Mouse (Mus musculus) adrenal gland, adult (tissue): ENCODE data around the gene Sh2d1a.

Source experiments
- DNase-seq, 2 experiments: peaks; one replicate each; pipeline ENCODE4 v3.0.0; 2022 to 2023; ENCODE audit warnings: low spot score in 1 of 2; ENCODE audit not compliant: inconsistent age in 2 of 2

Gene Sh2d1a

DNA sequence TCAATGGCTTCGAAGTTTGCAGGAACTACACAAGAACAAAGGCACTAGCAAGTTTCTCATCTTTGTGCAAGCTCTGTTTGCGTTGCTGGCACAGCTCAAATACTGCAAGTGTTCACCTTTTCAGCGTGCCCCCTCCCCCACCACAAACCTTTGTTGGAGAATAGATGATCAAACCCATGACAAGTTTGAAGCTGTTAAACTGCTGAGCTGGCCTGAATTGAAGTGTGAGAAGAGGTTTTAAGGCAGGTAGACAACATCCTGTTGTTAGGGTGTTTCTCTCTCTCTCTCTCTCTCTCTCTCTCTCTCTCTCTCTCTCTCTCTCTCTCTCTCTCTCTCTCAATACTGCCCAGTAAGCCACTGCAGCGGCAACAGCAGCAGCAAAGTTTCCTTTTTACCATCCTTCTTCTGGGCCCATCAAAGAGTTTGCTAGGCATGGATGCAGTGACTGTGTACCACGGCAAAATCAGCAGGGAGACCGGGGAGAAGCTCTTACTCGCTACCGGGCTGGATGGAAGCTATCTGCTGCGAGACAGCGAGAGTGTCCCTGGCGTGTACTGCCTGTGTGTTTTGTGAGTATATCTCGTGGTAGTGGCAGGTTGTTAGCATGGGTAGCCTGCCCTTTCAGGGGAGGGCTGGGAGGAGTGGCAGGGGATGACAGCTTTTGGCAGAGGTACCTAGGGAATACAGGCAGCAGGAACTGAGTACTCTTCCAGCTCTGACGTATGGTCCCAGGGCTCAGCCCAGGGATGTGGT is at the start of gene Sh2d1a:
Sh2d1a (plus strand) TSS at position 163 of the 753 bp plus-strand sequence.
- DNase-seq, result no peak

- DNase-seq, result no peak
Observed at GRCm38 (mm10) chrX:42453001-42453400, 49.3 kb upstream of the Sh2d1a start.

GRCm38 (mm10) chrX:42454533-42454932 is 47.7 kb upstream of the Sh2d1a start:
- DNase-seq, result no peak

DNA sequence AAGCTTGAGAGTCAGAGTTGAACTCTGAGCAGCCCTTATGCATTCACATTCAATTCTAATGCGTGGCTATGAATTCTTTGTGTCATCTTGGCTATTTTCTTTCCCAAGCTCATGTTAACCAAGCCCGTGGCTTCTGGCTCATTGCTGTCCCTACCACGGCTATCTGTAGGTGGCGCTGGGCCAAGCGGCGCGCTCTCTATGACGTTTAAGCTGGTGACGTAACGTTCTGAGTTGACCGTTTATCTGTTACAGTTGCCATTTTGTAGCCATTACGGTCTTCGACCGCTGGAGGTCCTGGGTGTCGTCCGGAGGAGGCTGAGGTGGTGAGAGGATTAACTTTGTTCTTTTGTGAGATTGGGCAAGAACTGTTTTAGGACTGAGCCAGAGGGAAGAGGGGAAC is 12.8 kb upstream of the Sh2d1a start, which contains the start of gene Tex13c2:
Tex13c2 (plus strand) TSS at position 246 of the 400 bp plus-strand sequence.
- no peak for DNase-seq

- no peak for DNase-seq
Observed at GRCm38 (mm10) chrX:42490336-42490735, 11.9 kb upstream of the Sh2d1a start.

GRCm38 (mm10) chrX:42500538-42500937 is 1.7 kb upstream of the Sh2d1a start:
- DNase-seq, result no peak

DNA sequence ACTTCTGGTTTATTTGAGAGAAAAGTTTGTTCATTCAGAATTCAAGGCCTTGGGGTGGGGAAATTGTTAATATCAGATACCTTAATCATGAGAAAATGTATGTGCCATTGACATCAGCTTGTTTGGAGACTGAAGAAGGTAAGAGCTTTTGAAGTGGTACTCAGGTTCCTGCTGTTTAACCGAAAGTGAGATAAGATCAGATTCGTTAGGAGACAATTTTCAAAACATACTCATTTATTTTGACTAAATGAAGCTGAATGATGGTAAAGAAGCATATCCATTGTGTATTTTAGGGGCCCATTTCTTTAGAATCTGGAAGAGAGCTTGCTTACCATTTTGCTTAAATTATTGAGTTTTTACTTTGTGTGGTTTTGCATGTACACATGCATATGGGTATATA is 8.9 kb downstream of the Sh2d1a start:
- no peak for DNase-seq

DNA sequence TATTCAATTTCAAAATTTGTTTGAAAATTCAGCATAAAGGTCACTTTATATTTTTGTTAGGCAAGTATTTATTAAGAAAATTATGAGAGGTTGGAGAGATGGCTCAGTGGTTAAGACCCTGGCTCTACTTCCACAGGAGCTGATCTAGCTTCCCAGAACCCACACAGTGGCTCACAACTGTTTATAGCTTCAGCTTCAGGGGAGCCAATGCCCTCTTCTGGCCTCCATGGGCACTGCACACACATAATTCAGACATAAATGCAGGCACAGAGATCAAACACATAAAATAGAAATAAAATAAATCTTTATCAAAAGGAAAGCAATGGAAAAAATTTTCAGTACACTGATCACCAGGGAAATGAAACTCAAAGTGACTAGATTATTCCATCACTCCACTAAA is 10.3 kb downstream of the Sh2d1a start:
- peak in 1 of 2 experiments; percentile 44 for DNase-seq

DNA sequence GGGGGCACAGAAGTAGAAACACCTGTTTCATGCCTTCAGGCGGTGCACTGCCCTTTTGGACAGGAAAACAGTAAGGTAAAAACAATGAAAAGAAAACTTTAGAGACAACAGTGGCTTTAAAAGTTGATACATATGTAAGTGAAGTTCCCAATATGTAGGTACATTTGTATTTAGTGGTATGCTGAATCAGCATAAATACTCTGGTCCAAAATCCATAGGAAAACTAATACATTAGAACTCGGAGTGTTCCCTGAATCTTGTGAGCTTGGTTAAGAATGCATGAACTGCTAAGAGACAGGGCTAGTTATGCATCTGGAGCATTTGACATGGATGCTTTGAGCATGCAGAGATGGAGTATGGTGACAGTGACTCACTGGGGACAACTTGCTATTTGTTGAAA is 20.6 kb downstream of the Sh2d1a start:
- no peak for DNase-seq

DNA sequence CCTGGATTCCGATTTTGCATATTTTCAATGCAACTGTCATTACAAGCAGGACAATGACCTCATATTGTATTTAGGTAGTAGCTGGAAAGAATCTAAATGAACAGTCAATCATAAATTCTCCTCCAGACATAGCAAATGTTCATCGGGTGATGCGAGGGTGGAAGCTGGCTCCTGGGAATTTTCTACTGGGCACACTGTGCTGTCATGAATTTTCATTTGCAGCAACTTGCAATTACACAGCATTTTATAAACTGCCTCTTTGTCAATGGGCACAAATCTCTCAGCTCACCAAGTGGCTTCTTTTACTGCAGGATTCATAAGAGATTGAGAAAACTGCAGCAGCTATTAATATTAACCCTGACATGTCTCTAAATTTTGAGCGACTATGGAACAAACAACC is 28.4 kb downstream of the Sh2d1a start:
- DNase-seq, result no peak

GRCm38 (mm10) chrX:42540030-42540755 is 37.9 kb downstream of the Sh2d1a start:
- DNase-seq, result no peak

DNA sequence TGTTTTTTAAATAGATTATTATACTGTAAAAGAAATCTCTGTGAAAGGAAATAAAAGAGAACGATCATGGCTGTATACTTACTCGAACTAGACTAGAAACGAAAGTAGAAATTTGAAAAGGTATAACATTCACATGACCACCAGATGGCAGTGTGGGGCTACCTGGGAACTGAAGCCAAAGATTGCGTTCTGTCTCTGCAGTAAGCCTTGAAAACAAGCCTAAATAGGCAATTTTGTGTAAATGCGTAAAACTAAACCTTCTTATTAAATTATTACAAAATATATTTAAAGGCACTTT is 38.5 kb downstream of the Sh2d1a start:
- peak; percentile 45 to 89 for DNase-seq

GRCm38 (mm10) chrX:42545076-42545475 is 42.8 kb downstream of the Sh2d1a start:
- no peak for DNase-seq

- DNase-seq, result no peak
Observed at GRCm38 (mm10) chrX:42548513-42548912, 46.3 kb downstream of the Sh2d1a start.

DNA sequence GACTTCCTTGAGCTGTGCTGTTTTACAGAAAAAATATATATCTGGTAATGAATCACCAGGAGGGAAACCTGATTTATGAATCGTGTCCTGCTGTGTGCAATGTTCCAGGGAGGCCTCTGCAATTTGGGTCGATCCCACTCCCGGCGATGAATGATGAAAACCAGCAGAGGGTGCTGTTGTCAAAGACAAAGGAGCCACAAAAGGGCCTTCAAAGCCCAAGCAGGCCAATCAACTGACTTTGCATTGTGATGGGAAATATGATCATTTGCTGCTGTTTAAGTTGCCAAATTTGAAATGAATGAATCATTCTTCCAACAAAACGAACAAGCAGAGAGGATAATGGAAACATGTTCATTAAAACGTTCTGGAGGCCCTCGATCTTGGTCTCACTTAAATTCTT is 55.0 kb downstream of the Sh2d1a start:
- DNase-seq, result peak; percentile 21 to 84

- no peak for DNase-seq
Observed at GRCm38 (mm10) chrX:42558683-42559082, 56.4 kb downstream of the Sh2d1a start.
